Mouse (Mus musculus): ENCODE results near the gene Olfr572. TPM values are rescaled to one million over a fixed set of nuclear protein-coding genes. Genes with fewer than 3 reads are reported as not detected.

Olfr572 gene
- polyA plus RNA-seq, 1 experiment from 2014 or later: not detected

DNA sequence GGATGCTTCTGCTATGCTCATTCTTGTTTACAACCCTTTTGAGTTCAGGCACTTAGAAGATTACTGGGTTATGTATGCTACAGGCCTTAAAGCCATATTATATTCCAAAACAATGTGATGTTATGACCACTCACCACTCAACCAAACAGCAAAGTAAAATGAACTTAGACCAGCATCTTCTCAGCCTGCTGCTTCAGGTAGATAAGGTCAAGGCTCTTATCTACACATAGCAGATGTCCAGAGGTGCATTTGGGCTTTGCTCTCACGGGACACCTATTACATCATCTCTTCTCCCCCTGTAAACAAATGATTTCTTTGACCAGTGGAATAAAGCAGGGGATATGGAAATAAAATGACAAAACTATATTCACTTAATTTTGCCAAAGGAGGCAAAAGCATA lies 34.4 kb downstream of the Olfr572 start, which contains the start of gene Olfr575:
TSS of gene Olfr575 (minus strand) at position 183 of the 400 bp plus-strand sequence.
- Histone ChIP-seq H3K9ac (replicated peaks; ENCODE audit: low read depth) (no peak within 1 kb of the TSS), H3K4me2 (replicated peaks; ENCODE audit: low read depth, low read length) (no peak within 1 kb of the TSS), H3K27me3 (replicated peaks; ENCODE audit: insufficient read depth, low read length) (no peaks in the 10 kb centered on the region), H3K9me3 (ENCODE audit: low read length) (no peaks in the 10 kb centered on the region), H3K4me3 (ENCODE audit: low read depth, low read length) (no peak within 1 kb of the TSS), H3K36me3 (ENCODE audit: insufficient read depth, low read length) (no peaks in the 10 kb centered on the region), H3K4me1 (ENCODE audit: insufficient read depth, low read depth, low read length) (no peaks in the 10 kb centered on the region), H3K27ac (ENCODE audit: low read length) (no peak within 1 kb of the TSS)
- DNase-seq (ENCODE audit: low spot score) (no peak), ATAC-seq (no peak)
- TF ChIP-seq EP300 (IDR thresholded peaks at IDR 0.05) (no peak), CTCF (IDR thresholded peaks at IDR 0.05) (no peak)
- 14% methylated on average over 1 of the region's 1 CpGs for WGBS

DNA sequence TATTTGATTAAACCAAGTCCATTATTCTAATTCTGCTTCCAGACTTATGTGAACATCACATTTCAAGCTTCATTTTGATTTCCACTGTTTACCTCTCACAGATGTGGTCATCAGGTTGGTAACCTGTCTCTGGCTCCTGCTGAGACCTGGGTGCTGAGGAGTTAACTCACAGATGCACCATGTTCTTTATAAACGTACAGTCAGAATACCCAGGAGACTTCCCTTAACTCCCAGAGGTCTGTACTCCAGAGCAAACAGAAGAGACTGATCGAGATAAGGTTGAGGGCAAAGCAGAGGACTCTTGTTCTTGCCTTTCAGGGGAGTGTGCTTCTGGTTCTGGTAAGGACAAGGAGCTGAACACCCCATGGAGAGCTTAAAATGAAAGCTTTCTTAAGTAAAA lies 38.2 kb downstream of the Olfr572 start, which contains the start of gene Olfr576:
TSS of gene Olfr576 (plus strand) at position 301 of the 400 bp plus-strand sequence.
- H3K4me1 ChIP-seq (ENCODE audit: insufficient read depth, low read depth, low read length): no peaks in the 10 kb centered on the region

DNA sequence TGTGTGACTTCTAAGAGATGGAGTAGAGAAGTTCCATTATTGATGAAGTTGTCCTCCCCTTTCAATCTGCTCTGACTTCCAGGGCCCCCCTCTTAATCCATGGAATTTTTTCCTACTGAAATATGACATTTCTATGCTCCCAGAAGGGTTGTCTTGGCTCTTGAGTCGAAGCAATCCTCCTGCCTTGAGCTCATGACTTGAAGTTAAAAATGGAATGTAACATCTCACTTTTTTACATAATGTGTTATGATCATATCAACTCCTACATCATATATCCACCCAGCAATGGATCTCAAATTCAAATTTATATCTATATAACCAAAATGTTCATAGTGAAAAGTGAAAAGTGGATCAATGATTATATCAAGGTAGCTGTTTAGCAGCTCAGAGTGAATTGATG lies 50.2 kb downstream of the Olfr572 start:
- no peak for DNase-seq (ENCODE audit: low spot score)
- Histone ChIP-seq H3K4me1 (ENCODE audit: insufficient read depth, low read depth, low read length) (no peaks in the 10 kb centered on the region), H3K27ac (ENCODE audit: low read length) (no peak overlapping the region), H3K4me3 (ENCODE audit: low read depth, low read length) (no peak overlapping the region), H3K4me2 (replicated peaks; ENCODE audit: low read depth, low read length) (no peak overlapping the region), H3K9ac (replicated peaks; ENCODE audit: low read depth) (no peak overlapping the region), H3K9me3 (ENCODE audit: low read length) (no peaks in the 10 kb centered on the region), H3K36me3 (ENCODE audit: insufficient read depth, low read length) (no peaks in the 10 kb centered on the region), H3K27me3 (replicated peaks; ENCODE audit: insufficient read depth, low read length) (no peaks in the 10 kb centered on the region)
- 31% methylated on average over 1 of the region's 1 CpGs for WGBS
- TF ChIP-seq EP300 (IDR thresholded peaks at IDR 0.05) (no peak), CTCF (IDR thresholded peaks at IDR 0.05) (no peak)
- no peak for ATAC-seq

More for the DNA sequence above, 38.2 kb downstream of the Olfr572 start, which contains the start of gene Olfr576:
- no peak for ATAC-seq
- Histone ChIP-seq H3K9ac (replicated peaks; ENCODE audit: low read depth) (no peak within 1 kb of the TSS), H3K36me3 (ENCODE audit: insufficient read depth, low read length) (no peaks in the 10 kb centered on the region), H3K27ac (ENCODE audit: low read length) (no peak within 1 kb of the TSS), H3K4me3 (ENCODE audit: low read depth, low read length) (no peak within 1 kb of the TSS), H3K27me3 (replicated peaks; ENCODE audit: insufficient read depth, low read length) (no peaks in the 10 kb centered on the region), H3K9me3 (ENCODE audit: low read length) (no peaks in the 10 kb centered on the region), H3K4me2 (replicated peaks; ENCODE audit: low read depth, low read length) (no peak within 1 kb of the TSS)
- 7% methylated on average over 2 of the region's 2 CpGs for WGBS
- TF ChIP-seq CTCF (IDR thresholded peaks at IDR 0.05): no peak
- no peak for TF ChIP-seq EP300 (IDR thresholded peaks at IDR 0.05)
- DNase-seq (ENCODE audit: low spot score): no peak

DNA sequence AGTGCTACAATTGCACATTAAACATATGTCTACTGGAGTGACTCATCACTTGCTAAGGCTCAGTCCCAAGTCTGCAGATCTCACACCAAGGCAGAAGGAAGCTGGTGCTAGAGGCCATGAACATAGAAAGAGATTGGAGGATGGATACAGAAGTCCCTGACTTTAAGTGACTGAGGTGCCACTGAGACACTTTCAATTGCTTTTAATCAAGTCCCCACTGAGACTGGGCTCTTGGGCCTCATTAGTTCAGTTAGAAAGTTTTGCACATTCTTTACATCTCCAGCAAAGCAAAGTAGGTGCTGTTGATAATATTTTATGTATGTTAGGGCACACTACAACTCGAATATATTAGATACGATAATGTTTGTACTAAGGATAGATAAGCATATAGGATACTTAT lies 51.6 kb downstream of the Olfr572 start, which contains the start of gene Olfr577:
TSS of gene Olfr577 (minus strand) at position 101 of the 400 bp plus-strand sequence.
- ATAC-seq (no peak), DNase-seq (ENCODE audit: low spot score) (no peak)
- H3K4me3 ChIP-seq (ENCODE audit: low read depth, low read length): no peak within 1 kb of the TSS
- H3K4me1 ChIP-seq (ENCODE audit: insufficient read depth, low read depth, low read length): no peaks in the 10 kb centered on the region
- 73% methylated on average over 2 of the region's 2 CpGs for WGBS
- no peak within 1 kb of the TSS for H3K9ac ChIP-seq (replicated peaks; ENCODE audit: low read depth)
- no peak for TF ChIP-seq CTCF (IDR thresholded peaks at IDR 0.05)
- no peak for TF ChIP-seq EP300 (IDR thresholded peaks at IDR 0.05)
- H3K4me2 ChIP-seq (replicated peaks; ENCODE audit: low read depth, low read length): no peak within 1 kb of the TSS
- H3K9me3 ChIP-seq (ENCODE audit: low read length): no peaks in the 10 kb centered on the region
- no peaks in the 10 kb centered on the region for H3K27me3 ChIP-seq (replicated peaks; ENCODE audit: insufficient read depth, low read length)
- H3K36me3 ChIP-seq (ENCODE audit: insufficient read depth, low read length): no peaks in the 10 kb centered on the region
- no peak within 1 kb of the TSS for H3K27ac ChIP-seq (ENCODE audit: low read length)

Other genes with a start within 250 kb of the Olfr572 start
- 11.6 and 13.2 TPM in 2 replicates for gene Trim68, start 237.1 kb upstream of the Olfr572 start, polyA plus RNA-seq (2015; fragmentation: Nextera tagmentation; extraction: Ambion mirVana)
- not detected in 2 replicates for gene Olfr557, start 228.5 kb upstream of the Olfr572 start, polyA plus RNA-seq (2015; fragmentation: Nextera tagmentation; extraction: Ambion mirVana)
- 0.13 and 0.16 TPM in 2 replicates for gene Olfr558, start 222.2 kb upstream of the Olfr572 start, polyA plus RNA-seq (2015; fragmentation: Nextera tagmentation; extraction: Ambion mirVana)
- not detected in 2 replicates for gene Olfr33, start 205.3 kb upstream of the Olfr572 start, polyA plus RNA-seq (2015; fragmentation: Nextera tagmentation; extraction: Ambion mirVana)
- gene Olfr559, start 196.9 kb upstream of the Olfr572 start, polyA plus RNA-seq (2015; fragmentation: Nextera tagmentation; extraction: Ambion mirVana): not detected in 2 replicates
- not detected in 2 replicates for gene Olfr560, start 165.0 kb upstream of the Olfr572 start, polyA plus RNA-seq (2015; fragmentation: Nextera tagmentation; extraction: Ambion mirVana)
- gene Olfr78, start 164.9 kb upstream of the Olfr572 start, polyA plus RNA-seq (2015; fragmentation: Nextera tagmentation; extraction: Ambion mirVana): 0.04 and 0.12 TPM in 2 replicates
- gene Olfr561, start 153.2 kb upstream of the Olfr572 start, polyA plus RNA-seq (2015; fragmentation: Nextera tagmentation; extraction: Ambion mirVana): not detected in 2 replicates
- not detected in 2 replicates for gene Olfr564, start 120.9 kb upstream of the Olfr572 start, polyA plus RNA-seq (2015; fragmentation: Nextera tagmentation; extraction: Ambion mirVana)
- not detected in 2 replicates for gene Olfr566, start 65.6 kb upstream of the Olfr572 start, polyA plus RNA-seq (2015; fragmentation: Nextera tagmentation; extraction: Ambion mirVana)
- gene Olfr568, start 47.3 kb upstream of the Olfr572 start, polyA plus RNA-seq (2015; fragmentation: Nextera tagmentation; extraction: Ambion mirVana): not detected in 2 replicates
- not detected in 2 replicates for gene Olfr569, start 33.5 kb upstream of the Olfr572 start, polyA plus RNA-seq (2015; fragmentation: Nextera tagmentation; extraction: Ambion mirVana)
- not detected in 2 replicates for gene Olfr570, start 29.8 kb upstream of the Olfr572 start, polyA plus RNA-seq (2015; fragmentation: Nextera tagmentation; extraction: Ambion mirVana)
- not detected in 2 replicates for gene Olfr571, start 6.9 kb upstream of the Olfr572 start, polyA plus RNA-seq (2015; fragmentation: Nextera tagmentation; extraction: Ambion mirVana)
- not detected in 2 replicates for gene Olfr573-ps1, start 18.2 kb downstream of the Olfr572 start, polyA plus RNA-seq (2015; fragmentation: Nextera tagmentation; extraction: Ambion mirVana)
- not detected in 2 replicates for gene Olfr574, start 24.1 kb downstream of the Olfr572 start, polyA plus RNA-seq (2015; fragmentation: Nextera tagmentation; extraction: Ambion mirVana)
- not detected in 2 replicates for gene Olfr575, start 34.4 kb downstream of the Olfr572 start, polyA plus RNA-seq (2015; fragmentation: Nextera tagmentation; extraction: Ambion mirVana)
- gene Olfr576, start 38.3 kb downstream of the Olfr572 start, polyA plus RNA-seq (2015; fragmentation: Nextera tagmentation; extraction: Ambion mirVana): not detected in 2 replicates
- gene Olfr577, start 51.5 kb downstream of the Olfr572 start, polyA plus RNA-seq (2015; fragmentation: Nextera tagmentation; extraction: Ambion mirVana): not detected in 2 replicates
- gene Olfr578, start 64.9 kb downstream of the Olfr572 start, polyA plus RNA-seq (2015; fragmentation: Nextera tagmentation; extraction: Ambion mirVana): not detected in 2 replicates
- gene Olfr582, start 113.6 kb downstream of the Olfr572 start, polyA plus RNA-seq (2015; fragmentation: Nextera tagmentation; extraction: Ambion mirVana): not detected in 2 replicates
- not detected in 2 replicates for gene Olfr583, start 126.9 kb downstream of the Olfr572 start, polyA plus RNA-seq (2015; fragmentation: Nextera tagmentation; extraction: Ambion mirVana)
- gene Olfr584, start 157.5 kb downstream of the Olfr572 start, polyA plus RNA-seq (2015; fragmentation: Nextera tagmentation; extraction: Ambion mirVana): not detected in 2 replicates
- not detected in 2 replicates for gene Olfr585, start 173.3 kb downstream of the Olfr572 start, polyA plus RNA-seq (2015; fragmentation: Nextera tagmentation; extraction: Ambion mirVana)
- gene Olfr586, start 201.2 kb downstream of the Olfr572 start, polyA plus RNA-seq (2015; fragmentation: Nextera tagmentation; extraction: Ambion mirVana): not detected in 2 replicates
- not detected in 2 replicates for gene Olfr588-ps1, start 216.5 kb downstream of the Olfr572 start, polyA plus RNA-seq (2015; fragmentation: Nextera tagmentation; extraction: Ambion mirVana)
- gene Olfr589, start 231.9 kb downstream of the Olfr572 start, polyA plus RNA-seq (2015; fragmentation: Nextera tagmentation; extraction: Ambion mirVana): not detected in 2 replicates